Mouse (Mus musculus) erythroblast, embryonic 14.5 days (primary cell): ENCODE measurements around the gene Grik4. TPM values are rescaled to one million over a fixed set of nuclear protein-coding genes. Genes with fewer than 3 reads are reported as not detected.

Experiments
- H3K27me3 ChIP-seq: 2 replicates; pipeline ENCODE4 v1.6.1; 2012; ENCODE audit warnings: inconsistent platforms; ENCODE audit not compliant: control insufficient read depth
- H3K36me3 ChIP-seq: 2 replicates; pipeline ENCODE4 v1.6.1; 2012; ENCODE audit warnings: mild to moderate bottlenecking, inconsistent platforms; ENCODE audit not compliant: control insufficient read depth
- H3K4me1 ChIP-seq: 2 replicates; pipeline ENCODE4 v1.6.1; 2012; ENCODE audit warnings: inconsistent platforms; ENCODE audit not compliant: control insufficient read depth
- H3K4me3 ChIP-seq: replicated peaks from 2 replicates; pipeline ENCODE3; 2012; ENCODE audit warnings: moderate library complexity, mild to moderate bottlenecking, inconsistent platforms
- H3K9me3 ChIP-seq: 2 replicates; pipeline ENCODE4 v1.6.1; 2012; ENCODE audit warnings: low read length, inconsistent platforms, mixed read lengths; ENCODE audit not compliant: control insufficient read depth
- GATA1 ChIP-seq: IDR thresholded peaks from 2 replicates; pipeline ENCODE4 v1.6.1; 2012; ENCODE audit warnings: low read length, inconsistent platforms, mixed read lengths
- TAL1 ChIP-seq: IDR thresholded peaks from 3 replicates; pipeline ENCODE4 v1.6.1; 2012; ENCODE audit warnings: low read length, inconsistent platforms, mixed read lengths
- polyA plus RNA-seq: library from polyadenylated mRNA; stranded (reverse); fragments of >175 nt; gene quantifications from 2 replicates; pipeline ENCODE4 v1.2.3, GENCODE M21; 2012

Gene Grik4
- polyA plus RNA-seq, 1 experiment = not detected

GRCm38 (mm10) chr9:42474244-42474643 lies 470.0 kb downstream of the Grik4 start:
- peaks cover 7% of the 10 kb centered on the region for H3K36me3 ChIP-seq
- no peak overlapping the region for H3K4me3 ChIP-seq
- no peaks in the 10 kb centered on the region for H3K9me3 ChIP-seq
- peaks cover 48% of the 10 kb centered on the region for H3K4me1 ChIP-seq
- TF ChIP-seq GATA1 = no peak
- no peak for TF ChIP-seq TAL1
- peaks cover 2% of the 10 kb centered on the region; the same call in 1 of the 2 replicates for H3K27me3 ChIP-seq

GRCm38 (mm10) chr9:42471921-42472747 lies 472.2 kb downstream of the Grik4 start:
- peak overlapping the region; percentile 88 for H3K4me3 ChIP-seq
- H3K27me3 ChIP-seq = peaks cover 2% of the 10 kb centered on the region; the same call in 1 of the 2 replicates
- H3K9me3 ChIP-seq = no peaks in the 10 kb centered on the region
- TF ChIP-seq GATA1 = no peak
- no peak for TF ChIP-seq TAL1
- peaks cover 57% of the 10 kb centered on the region for H3K4me1 ChIP-seq
- H3K36me3 ChIP-seq = peaks cover 10% of the 10 kb centered on the region

GRCm38 (mm10) chr9:42471214-42471613 lies 473.1 kb downstream of the Grik4 start:
- H3K4me3 ChIP-seq = peak overlapping the region; percentile 88
- TF ChIP-seq GATA1 = no peak
- no peak for TF ChIP-seq TAL1
- H3K4me1 ChIP-seq = peaks cover 61% of the 10 kb centered on the region
- no peaks in the 10 kb centered on the region for H3K9me3 ChIP-seq
- peaks cover 13% of the 10 kb centered on the region for H3K36me3 ChIP-seq
- H3K27me3 ChIP-seq = peaks cover 2% of the 10 kb centered on the region; the same call in 1 of the 2 replicates

GRCm38 (mm10) chr9:42469323-42469722 lies 475.0 kb downstream of the Grik4 start:
- TF ChIP-seq GATA1 = no peak
- TF ChIP-seq TAL1 = no peak
- H3K4me1 ChIP-seq = peaks cover 64% of the 10 kb centered on the region
- no peak overlapping the region for H3K4me3 ChIP-seq
- peaks cover 23% of the 10 kb centered on the region for H3K36me3 ChIP-seq
- no peaks in the 10 kb centered on the region for H3K27me3 ChIP-seq
- no peaks in the 10 kb centered on the region for H3K9me3 ChIP-seq

GRCm38 (mm10) chr9:42468360-42468759 lies 475.9 kb downstream of the Grik4 start:
- Histone ChIP-seq H3K4me3 (no peak overlapping the region), H3K9me3 (no peaks in the 10 kb centered on the region), H3K27me3 (no peaks in the 10 kb centered on the region), H3K36me3 (peaks cover 25% of the 10 kb centered on the region), H3K4me1 (peaks cover 66% of the 10 kb centered on the region)
- TF ChIP-seq GATA1 (no peak), TAL1 (no peak)

Other genes starting within 250 kb of the Grik4 start
- gene Arhgef12, start 162.7 kb upstream of the Grik4 start, polyA plus RNA-seq = 1.4 and 1.8 TPM in 2 replicates
- not detected in 2 replicates for gene Tmem136, start 172.1 kb upstream of the Grik4 start, polyA plus RNA-seq